Mouse (Mus musculus): Measurements from ENCODE around the gene Dnase1l3.

DNA sequence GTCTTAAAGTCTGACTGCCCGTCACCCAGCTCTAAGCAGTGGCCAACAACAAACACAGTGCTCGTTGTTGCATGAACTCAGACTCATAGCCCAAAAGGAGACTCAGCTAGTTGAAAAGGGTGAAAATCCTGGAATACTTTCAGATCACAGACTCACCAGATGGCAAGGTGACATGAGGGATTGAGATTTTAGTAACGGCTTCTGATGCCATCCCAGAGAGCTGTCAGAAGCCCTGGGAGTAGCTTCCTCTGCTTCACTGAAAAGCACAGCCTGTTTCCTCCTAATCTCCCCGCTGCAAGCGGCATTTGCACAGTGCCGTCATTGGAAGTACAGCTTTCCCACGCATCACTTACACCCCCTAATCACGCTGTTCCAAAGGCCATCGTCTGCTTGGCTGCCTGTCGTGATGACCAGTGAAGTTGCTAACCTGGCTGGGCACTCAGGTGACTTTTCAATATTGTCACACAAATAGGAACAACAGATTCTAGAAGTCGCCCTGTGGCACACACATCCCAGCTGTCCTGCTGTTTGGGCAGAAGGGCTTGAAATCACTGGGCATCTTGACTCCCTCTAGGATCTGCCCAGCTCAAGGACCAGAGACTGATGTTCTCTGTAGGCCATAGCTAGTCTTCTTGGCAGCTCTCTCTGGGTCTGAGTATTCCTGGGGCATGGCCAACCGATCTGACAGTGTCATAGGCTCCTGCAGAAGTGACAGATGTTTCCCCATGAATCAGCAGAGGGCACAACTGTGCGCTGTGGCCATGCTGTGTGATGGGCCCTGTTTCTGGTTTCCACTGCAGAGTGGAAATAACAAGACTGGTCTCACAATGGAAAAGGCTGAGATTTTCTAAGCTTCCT, 37.9 kb upstream of the Dnase1l3 start:
- TF ChIP-seq CTCF (IDR thresholded peaks at IDR 0.05) (no peak), EP300 (IDR thresholded peaks at IDR 0.05; ENCODE audit: insufficient read depth, low read depth, low read length) (no peak), POLR2A (IDR thresholded peaks at IDR 0.05; ENCODE audit: insufficient read depth, low read depth, low read length) (no peak)
